Mouse (Mus musculus): Measurements from ENCODE around the gene Wdr91. TPM values are rescaled to one million over a fixed set of nuclear protein-coding genes. Genes with fewer than 3 reads are reported as not detected.

The Wdr91 gene
- polyA plus RNA-seq, 1 experiment, result 56.0 TPM

DNA sequence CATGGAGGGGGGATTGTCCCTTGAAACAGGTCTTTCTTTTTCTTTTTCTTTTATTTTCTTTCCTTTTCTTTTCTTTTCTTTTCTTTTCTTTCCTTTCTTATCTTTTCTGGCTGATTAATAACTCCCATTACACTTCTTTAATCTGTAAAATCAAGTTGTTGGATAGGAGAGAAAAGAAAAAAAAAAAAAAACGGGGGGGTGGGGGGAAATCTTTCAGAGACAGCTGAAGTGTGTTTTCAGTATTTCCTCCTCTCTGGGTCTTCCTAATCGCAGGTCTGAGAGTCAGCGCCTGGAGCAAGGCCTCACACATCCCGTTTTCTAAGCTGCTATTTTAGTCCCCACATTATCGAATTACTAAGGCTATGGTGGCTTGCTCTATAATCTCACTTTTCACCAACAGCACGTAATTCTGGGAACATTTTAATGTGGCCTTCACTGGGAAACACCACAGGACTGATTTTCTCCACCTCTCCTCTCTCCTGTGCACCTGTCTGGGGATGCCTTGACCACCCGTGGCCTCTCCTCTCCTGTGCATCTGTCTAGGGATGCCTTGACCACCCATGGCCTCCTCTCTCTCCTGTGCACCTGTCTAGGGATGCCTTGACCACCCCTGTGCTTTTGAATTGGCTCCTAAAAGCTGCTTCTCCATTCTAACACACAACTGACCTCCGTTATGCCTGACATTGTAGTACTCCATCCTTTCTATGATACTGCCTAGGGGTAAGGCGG, 46.7 kb downstream of the Wdr91 start:
- DNase-seq, result no peak
- H3K27ac ChIP-seq (ENCODE audit: insufficient read depth, low read depth, low read length), result peak overlapping the region; percentile 87
- no peaks in the 10 kb centered on the region for H3K36me3 ChIP-seq (ENCODE audit: control insufficient read depth, insufficient read depth, low read length)
- peaks cover 24% of the 10 kb centered on the region for H3K4me1 ChIP-seq (ENCODE audit: control insufficient read depth, insufficient read depth, low read length)
- H3K27me3 ChIP-seq (replicated peaks; ENCODE audit: control insufficient read depth, insufficient read depth, low read length), result no peaks in the 10 kb centered on the region
- H3K4me3 ChIP-seq (ENCODE audit: insufficient read depth, low read depth, low read length), result peak overlapping the region; percentile 74
- TF ChIP-seq POLR2A (IDR thresholded peaks at IDR 0.05; ENCODE audit: low read depth, low read length), result no peak
- no peak for TF ChIP-seq CTCF (conservative IDR thresholded peaks at IDR 0.05; ENCODE audit: insufficient read depth, insufficient read length, low read depth, low read length)
- WGBS, result 40% methylated on average over 9 of the region's 9 CpGs

DNA sequence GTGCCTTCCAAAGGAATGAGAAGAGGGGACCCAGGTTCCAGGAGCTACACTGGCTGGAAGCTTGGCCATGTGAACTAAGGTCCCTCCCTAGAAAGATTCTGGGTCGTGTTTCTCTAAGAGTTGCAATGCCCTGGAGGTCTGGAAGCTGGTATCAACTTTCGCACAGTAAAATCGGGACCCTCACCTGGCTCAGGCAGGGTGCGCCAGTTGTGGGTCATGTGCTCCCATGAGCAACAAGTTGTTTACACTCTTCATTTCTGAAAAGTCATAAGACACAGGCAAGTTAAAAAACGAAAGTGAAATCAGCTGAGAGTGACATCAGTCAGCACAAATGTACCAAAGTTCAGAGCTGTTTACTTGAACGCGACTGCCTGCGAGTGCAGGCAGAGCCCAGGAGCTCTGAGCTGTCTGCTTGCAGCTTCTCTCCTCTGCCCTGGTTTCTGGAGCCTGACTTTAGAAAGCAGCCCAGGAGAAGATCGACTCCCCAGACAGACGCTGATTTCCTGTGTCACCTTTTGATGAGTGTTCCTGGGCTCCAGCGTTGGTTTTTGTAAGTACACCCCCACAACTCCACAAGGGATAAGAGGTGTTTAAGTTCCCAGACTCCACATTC, 47.8 kb downstream of the Wdr91 start, which contains the start of gene Tmem140:
Gene Tmem140, plus strand, starts transcription at position 356 of the 613 bp plus-strand sequence.
- TF ChIP-seq CTCF (conservative IDR thresholded peaks at IDR 0.05; ENCODE audit: insufficient read depth, insufficient read length, low read depth, low read length) (no peak), POLR2A (IDR thresholded peaks at IDR 0.05; ENCODE audit: low read depth, low read length) (peak; percentile 92)
- peaks cover 24% of the 10 kb centered on the region for H3K4me1 ChIP-seq (ENCODE audit: control insufficient read depth, insufficient read depth, low read length)
- H3K27ac ChIP-seq (ENCODE audit: insufficient read depth, low read depth, low read length), result peak within 1 kb of the TSS; percentile 97
- WGBS, result 4% methylated on average over 11 of the region's 11 CpGs
- DNase-seq, result peak; percentile 91
- H3K36me3 ChIP-seq (ENCODE audit: control insufficient read depth, insufficient read depth, low read length), result no peaks in the 10 kb centered on the region
- peak within 1 kb of the TSS; percentile 74 for H3K4me3 ChIP-seq (ENCODE audit: insufficient read depth, low read depth, low read length)
- no peaks in the 10 kb centered on the region for H3K27me3 ChIP-seq (replicated peaks; ENCODE audit: control insufficient read depth, insufficient read depth, low read length)

DNA sequence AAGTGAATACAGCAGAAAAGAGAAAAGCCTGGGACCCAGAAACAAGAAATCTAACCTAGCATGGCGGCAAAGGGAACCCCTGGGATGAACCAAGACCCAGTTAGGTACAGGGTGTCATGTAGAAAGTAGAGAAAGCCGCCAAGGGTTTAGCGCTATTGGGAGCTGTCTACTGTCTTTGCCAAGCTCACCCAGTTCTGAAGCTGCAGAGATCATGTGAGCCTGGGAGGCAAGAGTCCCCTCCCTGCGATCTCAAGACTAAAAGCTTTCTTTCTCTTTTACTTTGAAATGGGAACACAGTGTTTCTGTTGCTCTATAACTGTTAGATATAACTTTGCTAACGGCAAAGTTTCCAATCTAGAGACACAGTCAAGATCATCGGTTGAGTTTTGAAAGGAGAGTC, 48.3 kb downstream of the Wdr91 start:
- DNase-seq, result peak; percentile 73
- 47% methylated on average over 6 of the region's 6 CpGs for WGBS
- peak overlapping the region; percentile 97 for H3K27ac ChIP-seq (ENCODE audit: insufficient read depth, low read depth, low read length)

DNA sequence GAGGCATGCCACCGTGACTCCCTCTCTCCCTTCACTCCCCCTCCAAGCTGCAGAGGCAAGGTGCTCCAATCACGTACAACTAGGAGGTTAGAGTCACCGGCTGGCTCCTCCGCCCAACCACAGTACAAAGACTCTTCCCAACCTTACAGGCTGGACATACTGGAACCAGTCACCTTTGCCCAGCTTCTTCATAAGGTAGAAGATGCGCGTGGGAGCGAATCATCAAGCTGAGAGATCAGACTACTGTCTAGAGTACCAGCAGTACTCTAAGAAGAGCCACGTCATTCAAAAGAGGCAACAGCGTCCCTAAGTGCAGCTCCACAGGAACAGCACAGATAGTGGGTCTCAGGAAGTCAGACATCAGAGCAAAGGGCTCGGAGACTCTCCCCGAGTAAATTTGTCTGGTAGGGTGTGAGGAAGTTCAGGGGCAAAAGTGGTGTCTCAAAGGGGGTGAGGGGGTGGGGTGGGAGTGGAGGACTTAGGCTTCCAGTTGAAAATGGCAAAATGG, 49.1 kb downstream of the Wdr91 start:
- Histone ChIP-seq H3K27me3 (replicated peaks; ENCODE audit: control insufficient read depth, insufficient read depth, low read length) (no peaks in the 10 kb centered on the region), H3K27ac (ENCODE audit: insufficient read depth, low read depth, low read length) (no peak overlapping the region), H3K4me3 (ENCODE audit: insufficient read depth, low read depth, low read length) (no peak overlapping the region), H3K36me3 (ENCODE audit: control insufficient read depth, insufficient read depth, low read length) (no peaks in the 10 kb centered on the region), H3K4me1 (ENCODE audit: control insufficient read depth, insufficient read depth, low read length) (peaks cover 17% of the 10 kb centered on the region)
- WGBS, result 91% methylated on average over 11 of the region's 11 CpGs
- no peak for DNase-seq
- TF ChIP-seq CTCF (conservative IDR thresholded peaks at IDR 0.05; ENCODE audit: insufficient read depth, insufficient read length, low read depth, low read length) (no peak), POLR2A (IDR thresholded peaks at IDR 0.05; ENCODE audit: low read depth, low read length) (no peak)

More for the DNA sequence above, 48.3 kb downstream of the Wdr91 start:
- peak overlapping the region; percentile 60 for H3K4me3 ChIP-seq (ENCODE audit: insufficient read depth, low read depth, low read length)
- H3K36me3 ChIP-seq (ENCODE audit: control insufficient read depth, insufficient read depth, low read length), result no peaks in the 10 kb centered on the region
- H3K4me1 ChIP-seq (ENCODE audit: control insufficient read depth, insufficient read depth, low read length), result peaks cover 23% of the 10 kb centered on the region
- no peaks in the 10 kb centered on the region for H3K27me3 ChIP-seq (replicated peaks; ENCODE audit: control insufficient read depth, insufficient read depth, low read length)
- TF ChIP-seq CTCF (conservative IDR thresholded peaks at IDR 0.05; ENCODE audit: insufficient read depth, insufficient read length, low read depth, low read length) (no peak), POLR2A (IDR thresholded peaks at IDR 0.05; ENCODE audit: low read depth, low read length) (no peak)

DNA sequence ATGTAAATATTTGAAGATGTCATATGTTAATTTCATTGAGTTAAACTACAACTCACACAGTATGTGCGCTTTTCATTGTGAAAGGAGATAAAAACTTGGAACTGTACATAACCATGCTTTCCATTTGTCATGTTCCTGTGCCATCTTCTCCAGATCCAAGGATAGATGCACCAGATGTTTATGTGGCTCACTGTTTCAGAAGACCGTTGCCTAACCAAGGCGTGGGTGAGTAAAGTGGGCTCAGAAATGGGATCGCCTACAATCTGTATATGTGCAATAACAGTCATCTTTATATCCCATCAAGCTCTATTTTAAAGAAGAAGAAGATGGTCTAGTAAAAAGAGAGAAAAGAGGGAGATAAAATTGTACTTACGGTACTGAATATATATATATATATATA, 78.3 kb downstream of the Wdr91 start:
- WGBS, result 96% methylated on average over 5 of the region's 5 CpGs
- H3K4me3 ChIP-seq (ENCODE audit: insufficient read depth, low read depth, low read length), result no peak overlapping the region
- no peak overlapping the region for H3K27ac ChIP-seq (ENCODE audit: insufficient read depth, low read depth, low read length)
- no peaks in the 10 kb centered on the region for H3K4me1 ChIP-seq (ENCODE audit: control insufficient read depth, insufficient read depth, low read length)
- no peak for TF ChIP-seq CTCF (conservative IDR thresholded peaks at IDR 0.05; ENCODE audit: insufficient read depth, insufficient read length, low read depth, low read length)
- no peak for TF ChIP-seq POLR2A (IDR thresholded peaks at IDR 0.05; ENCODE audit: low read depth, low read length)
- no peaks in the 10 kb centered on the region for H3K27me3 ChIP-seq (replicated peaks; ENCODE audit: control insufficient read depth, insufficient read depth, low read length)
- DNase-seq, result no peak
- no peaks in the 10 kb centered on the region for H3K36me3 ChIP-seq (ENCODE audit: control insufficient read depth, insufficient read depth, low read length)

Other genes starting within 250 kb of the Wdr91 start
- gene Agbl3, start 130.4 kb downstream of the Wdr91 start, polyA plus RNA-seq (2012; rRNA removed), result 10.2 and 13.1 TPM in 2 replicates
- gene Tmem140, start 47.7 kb downstream of the Wdr91 start, polyA plus RNA-seq (2012; rRNA removed), result 37.5 and 43.8 TPM in 2 replicates
- 6.4 and 6.7 TPM in 2 replicates for gene Cyren, start 32.8 kb downstream of the Wdr91 start, polyA plus RNA-seq (2012; rRNA removed)
- gene Stra8, start 9.3 kb upstream of the Wdr91 start, polyA plus RNA-seq (2012; rRNA removed), result not detected in 2 replicates
- gene Slc23a4, start 77.5 kb upstream of the Wdr91 start, polyA plus RNA-seq (2012; rRNA removed), result 0.16 and 0.22 TPM in 2 replicates
- 11.9 and 13.5 TPM in 2 replicates for gene Cnot4, start 222.8 kb upstream of the Wdr91 start, polyA plus RNA-seq (2012; rRNA removed)

Measured in kidney, adult 2 months (tissue).